Mouse (Mus musculus): ENCODE measurements around the gene Camsap3.

DNA sequence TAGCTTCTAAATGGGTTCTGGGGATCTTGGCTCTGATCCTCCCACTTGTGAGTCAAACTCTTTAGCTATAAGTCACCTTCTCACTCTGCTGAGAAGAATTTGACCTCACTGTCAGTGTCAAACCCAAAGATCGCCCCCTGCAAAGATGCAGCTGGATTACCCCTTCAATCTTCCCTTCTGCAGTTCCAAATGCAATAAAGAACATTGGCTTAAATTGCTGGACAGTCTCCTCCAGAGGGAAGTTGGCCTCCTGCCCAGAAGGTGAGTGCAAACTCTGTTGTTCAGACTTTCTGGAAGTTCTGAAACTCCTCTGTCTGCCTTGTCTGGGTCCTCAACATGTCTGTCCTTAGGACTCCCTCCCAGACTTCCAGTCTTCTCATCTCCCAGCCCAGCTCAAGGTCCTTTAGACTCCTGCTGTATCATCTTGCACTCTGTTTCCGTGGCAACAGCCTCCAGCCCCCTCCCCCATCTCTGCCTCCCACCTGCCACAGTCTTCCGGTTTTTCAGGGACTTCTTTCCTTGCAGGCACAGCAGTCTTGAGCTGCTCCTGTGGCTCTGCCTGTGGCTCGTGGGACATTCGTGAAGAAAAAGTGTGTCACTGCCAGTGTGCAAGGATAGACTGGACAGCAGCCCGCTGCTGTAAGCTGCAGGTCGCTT is 69.8 kb downstream of the Camsap3 start:
- TF ChIP-seq FLI1 (IDR thresholded peaks at IDR 0.05; ENCODE audit: low read length) = no peak
- TF ChIP-seq GATA1 (IDR thresholded peaks at IDR 0.05; ENCODE audit: borderline replicate concordance, low read length) = no peak

Measured in megakaryocyte, embryonic 14.5 days (primary cell).